Mouse (Mus musculus) liver, embryonic 11.5 days (tissue): ENCODE measurements around the gene 4930544G11Rik. TPM values are rescaled to one million over a fixed set of nuclear protein-coding genes. Genes with fewer than 3 reads are reported as not detected.

ENCODE experiments used
- ATAC-seq: fragments of 200-750 bp; cut with Nextera tagmentation; replicated peaks from 2 replicates; pipeline ENCODE4 v1.8.0; 2017; ENCODE audit warnings: moderate number of reproducible peaks, mild to moderate bottlenecking, moderate TSS enrichment, moderate library complexity; ENCODE audit not compliant: low FRiP score
- DNase-seq: peaks from one replicate; pipeline ENCODE4 v3.0.0-alpha.2; 2017; ENCODE audit warnings: low spot score
- H3K27ac ChIP-seq: fragments of 300-500 bp; sonication (generic); 2 replicates; pipeline ENCODE4 v1.5.1; 2014; ENCODE audit warnings: mild to moderate bottlenecking, low read depth, low read length, control low read depth
- H3K27me3 ChIP-seq: fragments of 300-500 bp; sonication (generic); replicated peaks from 2 replicates; pipeline ENCODE4 v1.6.1; 2014; ENCODE audit warnings: low read length, mixed read lengths; ENCODE audit not compliant: control insufficient read depth, insufficient read depth
- H3K36me3 ChIP-seq: fragments of 300-500 bp; sonication (generic); 2 replicates; pipeline ENCODE4 v1.6.1; 2014; ENCODE audit warnings: mild to moderate bottlenecking, low read length, moderate library complexity, mixed read lengths; ENCODE audit not compliant: control insufficient read depth, insufficient read depth
- H3K4me1 ChIP-seq: fragments of 300-500 bp; sonication (generic); replicated peaks from 2 replicates; pipeline ENCODE4 v1.6.1; 2014; ENCODE audit warnings: low read length, mixed read lengths; ENCODE audit not compliant: control insufficient read depth, insufficient read depth
- H3K4me2 ChIP-seq: fragments of 300-500 bp; sonication (generic); 2 replicates; pipeline ENCODE4 v1.6.1; 2014; ENCODE audit warnings: mild to moderate bottlenecking, control low read depth, moderate library complexity
- H3K4me3 ChIP-seq: fragments of 300-500 bp; sonication (generic); 2 replicates; pipeline ENCODE4 v1.5.1; 2014; ENCODE audit warnings: low read depth, low read length, control low read depth
- H3K9ac ChIP-seq: fragments of 300-500 bp; sonication (generic); 2 replicates; pipeline ENCODE4 v1.6.1; 2014; ENCODE audit warnings: low read depth, low read length, control low read depth
- H3K9me3 ChIP-seq: fragments of 300-500 bp; sonication (generic); 2 replicates; pipeline ENCODE4 v1.6.1; 2016; ENCODE audit warnings: low read length, inconsistent platforms, mixed read lengths; ENCODE audit not compliant: control insufficient read depth
- WGBS: fragments of 180-500 bp; shearing (Covaris S2); extraction: QIAGEN DNeasy Blood & Tissue Kit; methylation state at CpG from one replicate; pipeline ENCODE4 v1.1.7; 2014; 5-methylcytosine and 5-hydroxymethylcytosine counted together
- polyA plus RNA-seq: library from polyadenylated mRNA; unstranded; fragments of >200 nt; fragmentation: Nextera tagmentation; extraction: Ambion mirVana; gene quantifications from 2 replicates; pipeline ENCODE4 v1.2.1, GENCODE M21; 2014

Gene 4930544G11Rik
- polyA plus RNA-seq: not detected in 2 replicates

DNA sequence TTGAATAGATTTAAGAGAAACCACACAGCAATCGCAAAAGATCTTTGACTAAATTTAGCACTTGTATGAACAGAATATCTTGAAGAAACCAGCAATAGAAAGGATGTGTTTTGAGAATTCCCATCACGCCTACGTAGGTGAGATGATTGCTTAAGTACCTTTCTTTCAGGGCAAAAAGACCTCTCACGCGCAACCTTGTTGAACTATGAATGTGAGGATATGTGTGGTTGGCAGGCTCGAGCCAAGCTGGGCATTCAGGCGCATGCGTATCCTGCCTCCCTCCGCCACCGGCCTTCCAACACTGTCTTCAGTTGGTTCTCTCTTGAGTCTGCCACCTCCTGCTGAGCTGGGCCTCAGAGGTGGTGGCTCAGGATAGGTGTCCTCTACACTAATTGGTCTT is at the start of gene 4930544G11Rik:
TSS of gene 4930544G11Rik (plus strand) at position 301 of the 400 bp plus-strand sequence.
- Histone ChIP-seq H3K4me3 (no peak within 1 kb of the TSS), H3K27ac (no peak within 1 kb of the TSS), H3K36me3 (no peaks in the 10 kb centered on the region), H3K4me1 (no peaks in the 10 kb centered on the region), H3K27me3 (no peaks in the 10 kb centered on the region), H3K9me3 (no peaks in the 10 kb centered on the region), H3K4me2 (no peak within 1 kb of the TSS), H3K9ac (no peak within 1 kb of the TSS)
- DNase-seq (no peak), ATAC-seq (no peak)
- 93% methylated on average over 10 of the region's 10 CpGs for WGBS

DNA sequence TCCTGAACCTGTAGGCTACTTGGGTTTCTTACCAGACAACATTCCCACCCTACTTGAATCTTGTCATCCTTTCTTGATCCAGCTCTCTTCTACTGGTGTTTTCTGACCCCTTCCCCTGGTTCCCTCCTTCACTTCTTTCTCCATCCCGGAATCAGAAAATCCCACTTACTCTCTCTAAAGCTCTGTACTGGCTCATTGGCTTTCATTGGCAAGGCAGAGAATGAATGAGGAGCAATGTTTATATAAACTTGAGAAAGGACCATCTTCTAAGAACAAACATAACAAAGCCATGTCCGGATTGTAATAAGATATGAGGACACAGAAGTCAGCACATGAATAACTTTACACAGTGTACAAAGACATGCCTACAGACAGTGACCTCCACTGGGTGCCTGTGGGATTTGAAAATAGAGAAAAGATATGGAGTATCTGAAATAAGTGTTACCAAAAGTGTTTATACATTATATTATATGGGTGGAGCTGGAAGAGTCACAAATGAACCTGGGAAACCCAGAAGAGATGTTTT is 45.7 kb upstream of the 4930544G11Rik start:
- ATAC-seq (no peak), DNase-seq (no peak)
- WGBS: 85% methylated on average over 2 of the region's 2 CpGs
- H3K27ac ChIP-seq: no peak overlapping the region
- H3K9ac ChIP-seq: no peak overlapping the region
- no peaks in the 10 kb centered on the region for H3K9me3 ChIP-seq
- H3K4me1 ChIP-seq: no peaks in the 10 kb centered on the region
- H3K27me3 ChIP-seq: no peaks in the 10 kb centered on the region
- no peak overlapping the region for H3K4me3 ChIP-seq
- H3K4me2 ChIP-seq: no peak overlapping the region
- H3K36me3 ChIP-seq: peaks cover 4% of the 10 kb centered on the region; the same call in 1 of the 2 replicates

DNA sequence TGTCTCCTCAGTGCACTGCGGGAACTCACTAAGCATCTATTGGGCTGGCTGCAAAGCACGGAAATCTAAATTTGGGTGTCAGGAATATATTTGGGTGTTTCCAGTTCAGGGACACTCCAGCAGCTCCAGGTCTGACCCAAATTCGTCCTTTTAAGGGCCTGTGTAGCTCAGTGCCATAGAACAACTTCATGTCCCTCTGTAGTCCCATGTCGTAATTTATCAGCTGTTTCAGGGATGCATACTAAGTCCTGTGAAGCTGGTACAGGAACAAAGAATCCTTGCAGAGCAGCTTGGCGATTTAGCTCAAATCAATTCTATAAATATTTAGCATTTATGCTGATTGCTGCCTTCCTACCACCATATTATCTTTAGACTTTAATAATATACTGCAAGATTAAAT is 37.0 kb upstream of the 4930544G11Rik start:
- Histone ChIP-seq H3K4me1 (no peaks in the 10 kb centered on the region), H3K4me3 (no peak overlapping the region), H3K4me2 (no peak overlapping the region), H3K9ac (no peak overlapping the region), H3K36me3 (peaks cover 3% of the 10 kb centered on the region; the same call in 1 of the 2 replicates), H3K27me3 (no peaks in the 10 kb centered on the region), H3K9me3 (no peaks in the 10 kb centered on the region), H3K27ac (no peak overlapping the region)
- 86% methylated on average over 5 of the region's 5 CpGs for WGBS
- ATAC-seq (no peak), DNase-seq (no peak)

DNA sequence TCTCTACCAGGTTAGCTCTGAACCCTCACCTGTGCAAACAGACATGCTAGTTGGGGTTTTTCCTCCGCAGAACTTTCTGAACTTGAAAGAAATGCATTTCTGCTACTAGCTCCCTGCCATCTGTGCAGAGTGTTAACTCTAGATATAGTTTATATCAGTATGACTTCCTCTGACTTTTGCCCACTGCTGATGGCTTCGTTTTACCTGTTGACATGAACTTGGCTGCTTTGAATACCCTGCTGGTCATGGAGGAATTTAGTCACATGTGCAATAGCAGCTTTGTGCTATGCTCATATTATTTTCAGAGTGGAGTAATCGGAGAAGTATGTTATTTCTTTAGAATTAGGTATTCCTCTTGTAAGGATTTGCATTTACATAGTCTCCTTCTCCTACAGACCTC is 30.7 kb upstream of the 4930544G11Rik start:
- DNase-seq: no peak
- Histone ChIP-seq H3K9ac (no peak overlapping the region), H3K9me3 (no peaks in the 10 kb centered on the region), H3K4me3 (no peak overlapping the region), H3K27ac (no peak overlapping the region), H3K4me1 (no peaks in the 10 kb centered on the region), H3K27me3 (no peaks in the 10 kb centered on the region), H3K4me2 (no peak overlapping the region), H3K36me3 (no peaks in the 10 kb centered on the region)
- 68% methylated on average over 3 of the region's 3 CpGs for WGBS
- ATAC-seq: no peak

DNA sequence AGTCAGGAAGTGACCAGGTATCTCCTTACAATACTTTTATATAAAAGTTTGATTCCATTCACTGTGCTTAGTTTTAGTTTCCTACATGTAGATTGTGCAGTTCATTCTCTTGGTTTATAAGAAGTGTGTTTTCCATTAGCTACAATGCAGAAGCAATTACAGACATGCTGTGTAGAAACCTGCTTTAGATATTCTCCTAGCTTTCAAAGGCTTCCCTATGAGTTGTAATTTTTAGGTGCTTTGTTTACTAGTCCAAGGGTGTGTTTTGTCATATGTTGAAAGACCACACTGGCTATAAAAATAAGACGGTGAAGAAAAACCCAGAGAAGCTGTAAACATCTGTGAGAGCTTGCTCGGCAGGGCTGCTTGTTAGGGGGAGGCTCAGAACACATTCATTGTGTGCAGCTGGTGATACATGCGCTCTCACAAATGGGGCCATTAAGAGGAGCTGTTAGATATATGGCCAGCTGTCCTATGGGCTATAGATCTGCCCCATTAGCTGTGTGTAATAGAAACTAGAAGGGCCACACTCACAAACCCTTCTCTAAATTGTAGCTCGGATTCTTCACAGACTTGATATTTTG is 28.8 kb upstream of the 4930544G11Rik start:
- Histone ChIP-seq H3K27me3 (no peaks in the 10 kb centered on the region), H3K4me2 (no peak overlapping the region), H3K27ac (no peak overlapping the region), H3K4me3 (no peak overlapping the region), H3K36me3 (no peaks in the 10 kb centered on the region), H3K9ac (no peak overlapping the region), H3K9me3 (no peaks in the 10 kb centered on the region), H3K4me1 (no peaks in the 10 kb centered on the region)
- DNase-seq: no peak
- ATAC-seq: no peak
- 75% methylated on average over 4 of the region's 4 CpGs for WGBS

DNA sequence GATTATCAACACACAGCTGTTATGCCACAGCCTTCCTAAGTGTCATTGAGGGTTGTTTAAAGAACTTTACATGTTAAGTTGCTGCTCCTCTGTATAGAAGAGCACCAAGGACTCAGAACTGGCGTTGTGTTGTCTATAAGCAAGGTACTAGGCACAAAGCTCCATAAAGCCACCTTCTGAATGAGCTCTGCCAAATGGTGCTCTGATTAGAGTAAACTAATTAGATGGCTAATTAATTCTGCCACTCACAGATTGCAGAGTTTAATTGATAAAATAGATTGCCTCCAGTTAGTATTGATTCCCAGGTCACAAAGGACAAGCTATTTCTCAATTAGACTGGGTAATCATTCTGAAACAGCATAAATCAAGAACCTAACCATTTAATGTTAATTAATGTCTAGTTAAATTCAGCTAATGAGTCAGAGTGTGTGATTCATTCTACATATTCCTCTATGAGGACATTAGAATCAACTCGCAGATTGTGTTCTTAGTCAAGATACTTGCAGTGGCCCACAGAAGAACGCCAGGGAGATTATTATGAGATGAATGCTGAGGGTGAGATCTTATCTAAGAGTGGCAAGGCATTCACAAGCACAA is 26.6 kb upstream of the 4930544G11Rik start:
- H3K9me3 ChIP-seq: no peaks in the 10 kb centered on the region
- ATAC-seq (no peak), DNase-seq (no peak)
- H3K27me3 ChIP-seq: no peaks in the 10 kb centered on the region
- no peak overlapping the region for H3K9ac ChIP-seq
- H3K36me3 ChIP-seq: no peaks in the 10 kb centered on the region
- no peak overlapping the region for H3K4me3 ChIP-seq
- 78% methylated on average over 3 of the region's 3 CpGs for WGBS
- no peak overlapping the region for H3K27ac ChIP-seq
- no peak overlapping the region for H3K4me2 ChIP-seq
- no peaks in the 10 kb centered on the region for H3K4me1 ChIP-seq

DNA sequence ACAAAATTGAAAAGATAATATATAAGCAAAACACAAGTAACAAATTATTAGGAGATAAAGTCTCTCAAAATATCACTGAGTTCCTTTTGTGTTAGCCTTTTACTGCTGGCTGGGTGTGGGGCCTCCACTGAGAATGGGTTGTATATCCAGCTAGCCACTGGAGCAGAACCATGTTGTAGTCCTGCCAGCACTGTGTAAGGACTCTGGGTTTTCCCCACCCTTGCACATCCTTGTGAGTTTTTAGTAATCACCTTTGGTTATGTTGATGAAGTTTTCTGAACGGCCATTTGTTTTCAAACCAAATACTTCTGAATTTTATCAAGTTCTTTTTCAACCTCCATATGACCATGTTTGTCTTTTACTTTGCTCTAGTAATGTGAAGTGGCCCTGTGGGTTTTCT is 21.9 kb upstream of the 4930544G11Rik start:
- WGBS: 88% methylated on average over 1 of the region's 1 CpGs
- Histone ChIP-seq H3K27me3 (no peaks in the 10 kb centered on the region), H3K4me3 (no peak overlapping the region), H3K27ac (no peak overlapping the region), H3K36me3 (no peaks in the 10 kb centered on the region), H3K9ac (no peak overlapping the region), H3K4me2 (no peak overlapping the region), H3K4me1 (no peaks in the 10 kb centered on the region), H3K9me3 (no peaks in the 10 kb centered on the region)
- no peak for DNase-seq
- no peak for ATAC-seq

DNA sequence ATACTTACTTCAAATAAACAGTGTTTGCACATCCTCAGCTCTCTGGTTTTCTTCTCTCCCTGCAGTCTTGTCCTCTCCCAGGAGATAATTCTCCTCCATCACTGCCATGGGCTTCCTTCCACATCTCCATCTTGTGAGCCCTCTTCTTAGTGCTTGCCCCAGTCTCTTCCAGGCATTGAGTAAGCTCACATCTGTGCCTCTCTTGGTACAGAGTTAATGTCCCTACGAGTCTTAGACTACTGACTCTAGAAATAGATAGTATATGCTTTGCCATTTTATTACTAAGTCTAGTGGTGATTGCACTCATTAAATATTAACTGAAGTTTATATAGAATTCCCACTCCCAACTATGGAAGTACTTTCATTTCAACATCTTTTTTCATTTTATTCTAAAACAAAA is 19.6 kb upstream of the 4930544G11Rik start:
- no peak overlapping the region for H3K4me3 ChIP-seq
- DNase-seq: no peak
- no peak overlapping the region for H3K4me2 ChIP-seq
- WGBS: 79% methylated on average over 1 of the region's 1 CpGs
- H3K27me3 ChIP-seq: no peaks in the 10 kb centered on the region
- no peaks in the 10 kb centered on the region for H3K9me3 ChIP-seq
- no peak for ATAC-seq
- H3K27ac ChIP-seq: no peak overlapping the region
- no peak overlapping the region for H3K9ac ChIP-seq
- H3K36me3 ChIP-seq: no peaks in the 10 kb centered on the region
- no peaks in the 10 kb centered on the region for H3K4me1 ChIP-seq

DNA sequence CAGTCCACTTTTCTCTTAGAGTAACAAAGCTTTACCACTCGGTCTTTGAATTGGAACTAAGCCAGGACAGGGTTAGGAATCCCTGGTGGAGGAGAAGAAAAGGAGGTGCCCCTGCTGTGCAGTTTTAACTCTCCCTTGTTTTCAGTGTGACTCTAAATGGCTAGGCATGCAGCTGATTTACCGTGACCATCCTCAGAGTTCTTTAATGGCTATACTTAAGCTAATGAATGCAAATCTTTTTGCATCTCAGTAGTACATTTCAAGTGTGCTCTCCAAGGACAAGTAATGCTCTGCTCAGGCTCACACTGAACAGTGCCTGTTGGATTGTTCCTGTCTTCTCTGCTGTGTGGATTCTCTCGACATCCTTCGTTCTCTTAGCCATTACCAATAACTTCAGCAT is 19.2 kb upstream of the 4930544G11Rik start:
- H3K36me3 ChIP-seq: no peaks in the 10 kb centered on the region
- H3K4me2 ChIP-seq: no peak overlapping the region
- H3K4me3 ChIP-seq: no peak overlapping the region
- H3K9ac ChIP-seq: no peak overlapping the region
- H3K4me1 ChIP-seq: no peaks in the 10 kb centered on the region
- ATAC-seq: no peak
- 72% methylated on average over 4 of the region's 4 CpGs for WGBS
- no peaks in the 10 kb centered on the region for H3K27me3 ChIP-seq
- H3K9me3 ChIP-seq: no peaks in the 10 kb centered on the region
- H3K27ac ChIP-seq: no peak overlapping the region
- DNase-seq: no peak
